Mouse (Mus musculus) myocyte (in vitro differentiated cells): Measurements from ENCODE around the gene Ncbp1. TPM values are rescaled to one million over a fixed set of nuclear protein-coding genes. Genes with fewer than 3 reads are reported as not detected.

Experiments used
- H3K27me3 ChIP-seq: one replicate; pipeline ENCODE4 v1.6.1; 2011; ENCODE audit not compliant: control insufficient read depth, insufficient read depth, insufficient read length
- H3K36me3 ChIP-seq: one replicate; pipeline ENCODE4 v1.6.1; 2011; ENCODE audit not compliant: control insufficient read depth, insufficient read depth
- H3K4me2 ChIP-seq: one replicate; pipeline ENCODE4 v1.6.1; 2011; ENCODE audit warnings: low read depth, control low read depth
- H3K4me3 ChIP-seq: one replicate; pipeline ENCODE4 v1.5.1; 2011; ENCODE audit warnings: mild to moderate bottlenecking, control low read depth, moderate library complexity
- H3K79me2 ChIP-seq: one replicate; pipeline ENCODE4 v1.6.1; 2011; ENCODE audit not compliant: control insufficient read depth, insufficient read depth
- H3ac ChIP-seq: one replicate; pipeline ENCODE4 v1.6.1; 2011; ENCODE audit not compliant: control insufficient read depth, insufficient read length
- CEBPB ChIP-seq: IDR thresholded peaks from 2 replicates; pipeline ENCODE4 v1.6.1; 2011; ENCODE audit warnings: mild to moderate bottlenecking, moderate library complexity; ENCODE audit not compliant: poor library complexity, insufficient read depth, severe bottlenecking
- E2F4 ChIP-seq: IDR thresholded peaks from one replicate; pipeline ENCODE4 v1.6.1; 2011; ENCODE audit warnings: mild to moderate bottlenecking, control low read depth, moderate library complexity; ENCODE audit not compliant: insufficient read depth
- MAX ChIP-seq: IDR thresholded peaks from one replicate; pipeline ENCODE4 v1.6.1; 2011; ENCODE audit warnings: low read depth, mild to moderate bottlenecking, control low read depth
- MYOD1 ChIP-seq, 3 experiments: IDR thresholded peaks; one replicate each; pipeline ENCODE4 v1.6.1; 2011; ENCODE audit warnings: control low read depth in 2 of 3, low read depth in 2 of 3, mild to moderate bottlenecking in 2 of 3, moderate library complexity in 1 of 3; ENCODE audit not compliant: insufficient read length in 2 of 3, control insufficient read depth in 1 of 3
- MYOG ChIP-seq, 3 experiments: IDR thresholded peaks; one replicate each; pipeline ENCODE4 v1.6.1; 2011; ENCODE audit warnings: control low read depth in 2 of 3, low read depth in 2 of 3, mild to moderate bottlenecking in 2 of 3; ENCODE audit not compliant: insufficient read length in 2 of 3, control insufficient read depth in 1 of 3, insufficient read depth in 1 of 3
- POLR2A ChIP-seq: IDR thresholded peaks from one replicate; pipeline ENCODE4 v1.6.1; 2011; ENCODE audit warnings: low read depth, mild to moderate bottlenecking, control low read depth, moderate library complexity; ENCODE audit not compliant: insufficient read length
- POLR2AphosphoS2 ChIP-seq: IDR thresholded peaks from one replicate; pipeline ENCODE4 v1.6.1; 2011; ENCODE audit warnings: low read depth, control low read depth; ENCODE audit not compliant: insufficient read length
- REST ChIP-seq: IDR thresholded peaks from one replicate; pipeline ENCODE4 v1.6.1; 2011; ENCODE audit warnings: mild to moderate bottlenecking, control low read depth, moderate library complexity; ENCODE audit not compliant: insufficient read depth, insufficient read length
- SRF ChIP-seq: IDR thresholded peaks from one replicate; pipeline ENCODE4 v1.6.1; 2011; ENCODE audit warnings: low read depth; ENCODE audit not compliant: control insufficient read depth, insufficient read length
- TCF12 ChIP-seq: IDR thresholded peaks from one replicate; pipeline ENCODE4 v1.6.1; 2011; ENCODE audit warnings: mild to moderate bottlenecking, control low read depth; ENCODE audit not compliant: poor library complexity, insufficient read depth, severe bottlenecking
- TCF3 ChIP-seq: IDR thresholded peaks from one replicate; pipeline ENCODE4 v1.6.1; 2011; ENCODE audit warnings: low read depth, control low read depth; ENCODE audit not compliant: insufficient read length
- USF1 ChIP-seq: IDR thresholded peaks from one replicate; pipeline ENCODE4 v1.6.1; 2011; ENCODE audit warnings: low read depth, mild to moderate bottlenecking, control low read depth, moderate library complexity
- polyA plus RNA-seq: library from polyadenylated mRNA; unstranded; fragments of >200 nt; fragmentation: generic; extraction: Trizol; gene quantifications from one replicate; pipeline ENCODE4 v1.2.1, GENCODE M21; 2012; ENCODE audit warnings: missing spikeins

The Ncbp1 gene
- polyA plus RNA-seq, result 62.0 TPM

DNA sequence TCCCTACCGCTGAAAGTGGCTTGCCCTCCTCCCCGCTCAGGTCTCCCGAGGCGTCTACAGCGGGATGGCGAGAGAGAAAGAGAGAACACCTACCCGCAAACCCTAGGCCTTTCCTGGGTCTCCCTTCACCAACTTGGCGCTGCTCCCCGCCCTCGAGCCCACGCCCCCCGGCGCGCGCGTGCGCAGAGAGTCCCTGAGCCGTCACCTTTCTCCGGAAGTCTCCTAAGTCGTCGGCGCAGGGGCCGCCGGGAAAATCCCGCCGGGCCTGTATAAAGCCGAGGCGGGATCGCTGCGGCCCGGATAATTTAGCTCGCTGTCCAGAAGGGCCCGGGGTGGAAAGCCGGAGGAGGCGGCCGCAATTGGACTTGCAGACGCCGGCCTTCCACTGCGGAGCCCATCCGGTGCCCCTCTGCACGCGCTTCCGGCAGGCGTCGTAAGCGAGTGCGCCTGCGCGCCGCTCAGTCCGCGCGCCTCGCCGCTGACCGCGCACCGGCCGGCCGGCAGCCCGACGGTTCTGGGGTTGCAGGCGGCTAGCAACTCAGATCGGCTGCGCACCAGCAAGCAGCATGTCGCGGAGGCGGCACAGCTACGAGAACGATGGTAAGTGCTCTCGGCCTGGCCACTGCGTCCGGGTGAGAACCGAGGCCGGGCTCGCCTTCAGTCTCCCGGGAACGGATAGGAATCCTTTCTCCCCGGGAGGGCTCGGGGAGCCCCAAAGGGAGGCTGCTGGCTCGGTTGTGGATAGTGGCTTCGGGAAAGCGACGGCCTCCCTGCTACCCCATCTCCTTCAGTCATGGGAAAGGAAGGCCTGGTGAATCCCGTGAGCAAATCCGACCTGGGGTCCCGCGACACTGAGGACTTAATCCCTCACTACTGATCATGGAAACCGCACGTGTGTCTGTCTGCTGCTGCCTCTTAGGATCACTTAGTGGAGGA, at the start of gene Ncbp1, which contains the start of gene Tstd2:
Gene Ncbp1, plus strand, starts transcription at position 327 of the 936 bp plus-strand sequence.
Gene Tstd2, minus strand, starts transcription at position 408 of the 936 bp plus-strand sequence.
- no peaks in the 10 kb centered on the region for H3K27me3 ChIP-seq
- H3K4me2 ChIP-seq, result peak within 1 kb of the TSS; percentile 97
- TF ChIP-seq POLR2A, result peak; percentile 94
- no peak for TF ChIP-seq TCF3
- peak; percentile 90 for TF ChIP-seq POLR2AphosphoS2
- no peak for TF ChIP-seq TCF12

DNA sequence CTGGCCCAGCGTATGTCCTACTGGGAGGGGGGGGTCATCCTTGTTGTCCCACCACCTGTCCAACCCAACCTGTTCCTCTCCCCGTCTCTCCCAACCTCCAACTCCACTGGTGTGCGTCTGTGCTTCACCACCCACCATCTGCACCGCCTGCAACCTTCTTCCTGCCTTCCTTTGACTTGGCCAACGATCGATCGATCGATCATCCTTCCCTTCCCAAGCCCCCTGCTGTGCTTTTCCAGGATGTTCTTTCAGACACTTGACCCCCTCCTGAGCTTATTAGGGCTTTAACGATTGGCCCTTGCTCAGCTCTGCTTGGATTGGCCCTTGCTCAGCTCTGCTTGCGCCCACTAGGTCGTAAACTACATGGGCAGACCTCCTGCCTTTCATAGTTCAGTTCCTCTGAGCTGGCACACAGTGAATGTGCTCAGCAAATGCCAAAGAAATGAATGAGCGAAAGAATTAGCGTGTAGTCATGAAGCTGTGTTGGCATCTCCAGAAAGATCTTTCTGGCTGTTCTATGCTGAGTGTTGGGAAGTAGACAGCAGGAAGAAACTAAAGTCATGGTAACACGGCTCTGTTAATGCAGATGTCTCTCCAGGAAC, 48.8 kb upstream of the Ncbp1 start:
- H3ac ChIP-seq, result no peak overlapping the region
- no peak for TF ChIP-seq TCF3
- no peak for TF ChIP-seq USF1
- no peak for TF ChIP-seq MYOD1 (IDR thresholded peaks at IDR 0.05; ENCODE audit: control insufficient read depth in 1 of 3, insufficient read length in 2 of 3, low read depth in 2 of 3)
- TF ChIP-seq TCF12, result no peak
- no peak overlapping the region for H3K4me2 ChIP-seq
- no peaks in the 10 kb centered on the region for H3K79me2 ChIP-seq
- no peak overlapping the region for H3K4me3 ChIP-seq
- H3K36me3 ChIP-seq, result no peaks in the 10 kb centered on the region
- no peaks in the 10 kb centered on the region for H3K27me3 ChIP-seq

More for the DNA sequence above, at the start of gene Ncbp1, which contains the start of gene Tstd2:
- peak within 1 kb of the TSS; percentile 68 for H3ac ChIP-seq
- peaks cover 5% of the 10 kb centered on the region for H3K36me3 ChIP-seq
- peaks cover 69% of the 10 kb centered on the region for H3K79me2 ChIP-seq
- H3K4me3 ChIP-seq, result peak within 1 kb of the TSS; percentile 91

DNA sequence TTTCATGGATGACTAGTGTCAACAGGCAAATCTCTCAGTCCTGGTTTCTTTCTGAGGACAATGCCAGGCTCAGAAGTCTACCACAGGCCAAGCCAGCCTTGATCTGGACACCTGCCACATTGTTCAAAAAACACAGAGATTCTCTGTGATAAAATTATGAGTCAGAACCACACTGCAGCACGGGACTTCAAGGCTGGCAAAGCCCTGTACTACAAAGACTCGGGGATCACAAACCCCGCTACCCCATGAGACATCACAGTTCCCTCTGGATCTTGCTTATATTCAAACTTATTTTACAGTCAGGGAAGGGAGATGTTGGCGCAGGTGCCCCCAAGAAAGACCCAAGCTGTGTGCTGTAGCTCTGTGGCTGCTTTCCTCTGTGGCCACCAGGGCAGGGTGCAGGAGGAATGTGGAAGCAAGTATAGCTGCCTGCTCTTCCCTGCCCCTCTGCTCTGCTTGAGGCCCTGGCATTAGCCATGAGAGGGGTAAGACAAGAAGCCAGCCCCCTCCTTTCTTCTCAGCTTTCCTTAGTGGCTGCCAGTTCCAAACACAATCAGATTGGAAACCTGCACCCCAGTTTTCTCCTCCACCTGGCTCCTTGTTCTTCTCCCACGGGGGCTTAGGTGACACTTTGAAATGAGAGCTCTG, 45.9 kb upstream of the Ncbp1 start:
- H3K36me3 ChIP-seq, result peaks cover 6% of the 10 kb centered on the region
- no peak overlapping the region for H3K4me3 ChIP-seq
- TF ChIP-seq POLR2A, result no peak
- no peak for TF ChIP-seq MYOD1 (IDR thresholded peaks at IDR 0.05; ENCODE audit: control insufficient read depth in 1 of 3, insufficient read length in 2 of 3, low read depth in 2 of 3)
- TF ChIP-seq REST, result no peak
- no peak for TF ChIP-seq USF1
- TF ChIP-seq MAX, result no peak
- no peak for TF ChIP-seq CEBPB
- TF ChIP-seq POLR2AphosphoS2, result no peak
- no peak for TF ChIP-seq MYOG (IDR thresholded peaks at IDR 0.05; ENCODE audit: control insufficient read depth in 1 of 3, insufficient read depth in 1 of 3, insufficient read length in 2 of 3, low read depth in 2 of 3)
- no peak for TF ChIP-seq SRF
- no peak for TF ChIP-seq TCF12

DNA sequence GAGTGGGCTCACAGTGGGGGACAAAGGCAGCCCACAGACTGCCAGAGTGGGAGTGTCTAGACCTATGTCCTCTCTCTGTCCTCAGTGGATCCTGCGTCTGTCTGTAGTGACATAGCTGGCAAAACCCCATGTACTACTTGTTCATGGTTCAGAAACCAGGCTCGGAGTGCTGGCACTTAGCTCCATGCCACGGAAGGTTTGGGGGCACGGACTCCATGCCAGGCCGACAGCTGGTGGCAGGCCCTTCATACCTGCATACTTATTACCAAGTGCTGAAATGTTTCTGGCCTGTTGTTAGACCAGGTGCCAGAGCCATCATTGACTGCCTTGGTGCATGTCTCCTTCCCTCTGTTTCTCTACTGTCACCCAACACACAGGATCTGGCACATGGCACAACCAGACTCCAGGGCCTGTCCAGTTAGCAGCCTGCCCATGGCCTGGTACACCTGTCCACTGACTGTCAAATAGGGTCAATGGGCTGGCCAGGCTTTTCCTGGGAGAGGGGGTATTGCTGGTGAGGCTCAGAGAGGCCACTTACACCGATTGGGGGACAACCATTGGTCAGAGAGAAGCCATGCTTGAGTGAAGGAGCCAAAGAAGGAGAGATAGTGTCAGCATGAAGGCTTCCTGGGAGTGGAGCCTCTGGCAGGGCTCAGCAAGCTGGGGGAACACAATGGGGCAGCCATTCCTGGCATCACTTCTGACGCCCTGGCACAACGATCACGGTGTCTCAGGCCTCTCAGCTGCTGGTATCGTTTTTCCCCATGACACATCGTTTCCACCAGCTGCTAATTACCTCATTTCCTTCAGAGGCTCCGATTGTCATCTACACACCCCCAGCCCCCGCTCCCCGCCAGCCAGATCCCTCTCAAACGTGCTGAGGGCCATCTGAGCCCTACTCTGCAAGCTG, 43.2 kb upstream of the Ncbp1 start:
- H3K4me2 ChIP-seq, result peak overlapping the region; percentile 16
- H3K79me2 ChIP-seq, result no peaks in the 10 kb centered on the region
- TF ChIP-seq E2F4 (no peak), TCF3 (peak; percentile 84), MYOG (IDR thresholded peaks at IDR 0.05; ENCODE audit: control insufficient read depth in 1 of 3, insufficient read depth in 1 of 3, insufficient read length in 2 of 3, low read depth in 2 of 3) (peak; percentile 29 to 90 (median 78)), TCF12 (peak; percentile 43), MYOD1 (IDR thresholded peaks at IDR 0.05; ENCODE audit: control insufficient read depth in 1 of 3, insufficient read length in 2 of 3, low read depth in 2 of 3) (peak; percentile 50 to 94 (median 92)), SRF (peak; percentile 29), USF1 (no peak), CEBPB (no peak)
- H3ac ChIP-seq, result no peak overlapping the region
- peaks cover 6% of the 10 kb centered on the region for H3K36me3 ChIP-seq
- H3K4me3 ChIP-seq, result no peak overlapping the region
- H3K27me3 ChIP-seq, result no peaks in the 10 kb centered on the region

More for the DNA sequence above, 45.9 kb upstream of the Ncbp1 start:
- H3K79me2 ChIP-seq, result no peaks in the 10 kb centered on the region
- no peaks in the 10 kb centered on the region for H3K27me3 ChIP-seq
- no peak overlapping the region for H3ac ChIP-seq
- H3K4me2 ChIP-seq, result peak overlapping the region; percentile 30
